Mouse (Mus musculus): ENCODE measurements around the gene Aggf1. TPM values are rescaled to one million over a fixed set of nuclear protein-coding genes. Genes with fewer than 3 reads are reported as not detected.

Gene Aggf1
- polyA plus RNA-seq, 1 experiment from 2014 or later: 42.3 TPM

- ATAC-seq: no peak
- no peak overlapping the region for H3K4me2 ChIP-seq (ENCODE audit: low read length)
Observed at GRCm38 (mm10) chr13:95345869-95346268, 29.3 kb downstream of the Aggf1 start.

GRCm38 (mm10) chr13:95343470-95343869 is 31.7 kb downstream of the Aggf1 start:
- WGBS: 93% methylated on average over 8 of the region's 8 CpGs
- ATAC-seq: no peak
- Histone ChIP-seq H3K9ac (replicated peaks; ENCODE audit: low read depth, low read length) (no peak overlapping the region), H3K4me2 (ENCODE audit: low read length) (no peak overlapping the region), H3K36me3 (ENCODE audit: control insufficient read depth, insufficient read depth) (0 out of 2 replicates have a peak, but pooled peaks cover 5% of the 10 kb centered on the region), H3K27ac (ENCODE audit: low read length) (no peak overlapping the region), H3K9me3 (ENCODE audit: control insufficient read depth, low read length) (no peaks in the 10 kb centered on the region), H3K4me3 (replicated peaks; ENCODE audit: low read length) (no peak overlapping the region), H3K4me1 (replicated peaks; ENCODE audit: control insufficient read depth, insufficient read depth, low read length) (no peaks in the 10 kb centered on the region), H3K27me3 (replicated peaks; ENCODE audit: control insufficient read depth, insufficient read depth, low read length) (no peaks in the 10 kb centered on the region)

More at GRCm38 (mm10) chr13:95345869-95346268, 29.3 kb downstream of the Aggf1 start:
- H3K9me3 ChIP-seq (ENCODE audit: control insufficient read depth, low read length): no peaks in the 10 kb centered on the region
- no peak overlapping the region for H3K27ac ChIP-seq (ENCODE audit: low read length)
- WGBS: 72% methylated on average over 6 of the region's 6 CpGs
- H3K9ac ChIP-seq (replicated peaks; ENCODE audit: low read depth, low read length): no peak overlapping the region
- H3K27me3 ChIP-seq (replicated peaks; ENCODE audit: control insufficient read depth, insufficient read depth, low read length): no peaks in the 10 kb centered on the region
- H3K4me1 ChIP-seq (replicated peaks; ENCODE audit: control insufficient read depth, insufficient read depth, low read length): no peaks in the 10 kb centered on the region
- H3K4me3 ChIP-seq (replicated peaks; ENCODE audit: low read length): no peak overlapping the region
- 0 out of 2 replicates have a peak, but pooled peaks cover 4% of the 10 kb centered on the region for H3K36me3 ChIP-seq (ENCODE audit: control insufficient read depth, insufficient read depth)

- Histone ChIP-seq H3K27me3 (replicated peaks; ENCODE audit: control insufficient read depth, insufficient read depth, low read length) (no peaks in the 10 kb centered on the region), H3K36me3 (ENCODE audit: control insufficient read depth, insufficient read depth) (peaks cover 13% of the 10 kb centered on the region), H3K4me2 (ENCODE audit: low read length) (0 out of 2 replicates have a peak overlapping the region, but pooled peaks have one; percentile 6), H3K9me3 (ENCODE audit: control insufficient read depth, low read length) (peaks cover 4% of the 10 kb centered on the region; the same call in 1 of the 2 replicates), H3K4me3 (replicated peaks; ENCODE audit: low read length) (no peak overlapping the region), H3K4me1 (replicated peaks; ENCODE audit: control insufficient read depth, insufficient read depth, low read length) (no peaks in the 10 kb centered on the region), H3K9ac (replicated peaks; ENCODE audit: low read depth, low read length) (no peak overlapping the region), H3K27ac (ENCODE audit: low read length) (no peak overlapping the region)
- WGBS: 53% methylated on average over 40 of the region's 40 CpGs
- no peak for ATAC-seq
Observed at GRCm38 (mm10) chr13:95336122-95336677, 39.0 kb downstream of the Aggf1 start.

- Histone ChIP-seq H3K27me3 (replicated peaks; ENCODE audit: control insufficient read depth, insufficient read depth, low read length) (no peaks in the 10 kb centered on the region), H3K27ac (ENCODE audit: low read length) (no peak overlapping the region)
- ATAC-seq: no peak
Observed at GRCm38 (mm10) chr13:95332086-95332899, 42.9 kb downstream of the Aggf1 start.

GRCm38 (mm10) chr13:95330507-95330906 is 44.6 kb downstream of the Aggf1 start:
- 59% methylated on average over 11 of the region's 11 CpGs for WGBS
- peaks cover 4% of the 10 kb centered on the region; the same call in 1 of the 2 replicates for H3K9me3 ChIP-seq (ENCODE audit: control insufficient read depth, low read length)
- H3K4me3 ChIP-seq (replicated peaks; ENCODE audit: low read length): no peak overlapping the region
- H3K27ac ChIP-seq (ENCODE audit: low read length): no peak overlapping the region
- no peak overlapping the region for H3K9ac ChIP-seq (replicated peaks; ENCODE audit: low read depth, low read length)
- no peak overlapping the region for H3K4me2 ChIP-seq (ENCODE audit: low read length)
- H3K36me3 ChIP-seq (ENCODE audit: control insufficient read depth, insufficient read depth): no peaks in the 10 kb centered on the region
- H3K27me3 ChIP-seq (replicated peaks; ENCODE audit: control insufficient read depth, insufficient read depth, low read length): no peaks in the 10 kb centered on the region
- no peak for ATAC-seq
- H3K4me1 ChIP-seq (replicated peaks; ENCODE audit: control insufficient read depth, insufficient read depth, low read length): peaks cover 34% of the 10 kb centered on the region

More at GRCm38 (mm10) chr13:95332086-95332899, 42.9 kb downstream of the Aggf1 start:
- Histone ChIP-seq H3K4me2 (ENCODE audit: low read length) (no peak overlapping the region), H3K9me3 (ENCODE audit: control insufficient read depth, low read length) (peaks cover 4% of the 10 kb centered on the region; the same call in 1 of the 2 replicates), H3K9ac (replicated peaks; ENCODE audit: low read depth, low read length) (no peak overlapping the region), H3K4me3 (replicated peaks; ENCODE audit: low read length) (no peak overlapping the region), H3K36me3 (ENCODE audit: control insufficient read depth, insufficient read depth) (peaks cover 8% of the 10 kb centered on the region), H3K4me1 (replicated peaks; ENCODE audit: control insufficient read depth, insufficient read depth, low read length) (peaks cover 20% of the 10 kb centered on the region)
- 72% methylated on average over 11 of the region's 11 CpGs for WGBS

GRCm38 (mm10) chr13:95328767-95329166 is 46.4 kb downstream of the Aggf1 start:
- no peak overlapping the region for H3K9ac ChIP-seq (replicated peaks; ENCODE audit: low read depth, low read length)
- no peak overlapping the region for H3K4me3 ChIP-seq (replicated peaks; ENCODE audit: low read length)
- peaks cover 4% of the 10 kb centered on the region; the same call in 1 of the 2 replicates for H3K9me3 ChIP-seq (ENCODE audit: control insufficient read depth, low read length)
- WGBS: 64% methylated on average over 11 of the region's 11 CpGs
- H3K27ac ChIP-seq (ENCODE audit: low read length): no peak overlapping the region
- H3K36me3 ChIP-seq (ENCODE audit: control insufficient read depth, insufficient read depth): no peaks in the 10 kb centered on the region
- H3K27me3 ChIP-seq (replicated peaks; ENCODE audit: control insufficient read depth, insufficient read depth, low read length): no peaks in the 10 kb centered on the region
- no peak for ATAC-seq
- peaks cover 34% of the 10 kb centered on the region for H3K4me1 ChIP-seq (replicated peaks; ENCODE audit: control insufficient read depth, insufficient read depth, low read length)
- no peak overlapping the region for H3K4me2 ChIP-seq (ENCODE audit: low read length)

GRCm38 (mm10) chr13:95327345-95327741 is 47.8 kb downstream of the Aggf1 start:
- ATAC-seq: peak; percentile 54
- H3K27me3 ChIP-seq (replicated peaks; ENCODE audit: control insufficient read depth, insufficient read depth, low read length): no peaks in the 10 kb centered on the region
- peak overlapping the region; percentile 92 for H3K4me2 ChIP-seq (ENCODE audit: low read length)
- no peaks in the 10 kb centered on the region for H3K9me3 ChIP-seq (ENCODE audit: control insufficient read depth, low read length)
- no peaks in the 10 kb centered on the region for H3K36me3 ChIP-seq (ENCODE audit: control insufficient read depth, insufficient read depth)
- WGBS: 2% methylated on average over 5 of the region's 5 CpGs
- peak overlapping the region; percentile 73 for H3K27ac ChIP-seq (ENCODE audit: low read length)
- peaks cover 34% of the 10 kb centered on the region for H3K4me1 ChIP-seq (replicated peaks; ENCODE audit: control insufficient read depth, insufficient read depth, low read length)
- H3K4me3 ChIP-seq (replicated peaks; ENCODE audit: low read length): peak overlapping the region; percentile 86
- peak overlapping the region; percentile 99 for H3K9ac ChIP-seq (replicated peaks; ENCODE audit: low read depth, low read length)

- no peaks in the 10 kb centered on the region for H3K9me3 ChIP-seq (ENCODE audit: control insufficient read depth, low read length)
- no peaks in the 10 kb centered on the region for H3K27me3 ChIP-seq (replicated peaks; ENCODE audit: control insufficient read depth, insufficient read depth, low read length)
- H3K4me3 ChIP-seq (replicated peaks; ENCODE audit: low read length): peak overlapping the region; percentile 86
- peaks cover 34% of the 10 kb centered on the region for H3K4me1 ChIP-seq (replicated peaks; ENCODE audit: control insufficient read depth, insufficient read depth, low read length)
- H3K27ac ChIP-seq (ENCODE audit: low read length): peak overlapping the region; percentile 73
- H3K36me3 ChIP-seq (ENCODE audit: control insufficient read depth, insufficient read depth): no peaks in the 10 kb centered on the region
- H3K4me2 ChIP-seq (ENCODE audit: low read length): peak overlapping the region; percentile 92
- 4% methylated on average over 21 of the region's 21 CpGs for whole genome bisulfite sequencing
- ATAC-seq: no peak
- peak overlapping the region; percentile 99 for H3K9ac ChIP-seq (replicated peaks; ENCODE audit: low read depth, low read length)
Observed at GRCm38 (mm10) chr13:95326611-95327344, 48.4 kb downstream of the Aggf1 start.
